Mouse (Mus musculus) urinary bladder, postnatal 36 days (tissue): ENCODE measurements at regions not wholly inside any gene's neighbourhood (a gene's known extent, or its start where the extent isn't known, plus 50 kb on each side); places are given as distances from the start of the nearest gene placed in this dataset.

Experiments
- DNase-seq, 2 experiments: peaks; one replicate each; pipeline ENCODE4 v3.0.0; 2022; ENCODE audit warnings: low spot score in 2 of 2, mixed read lengths in 1 of 2

- DNase-seq: no peak
These were observed 75.6 kb downstream of the Oxgr1 start for GRCm38 (mm10) chr14:119966666-119967065.

- DNase-seq: peak in 1 of 2 experiments; percentile 3
These were observed 76.3 kb downstream of the Oxgr1 start for GRCm38 (mm10) chr14:119965842-119966483.

- DNase-seq: no peak
These were observed 78.5 kb downstream of the Oxgr1 start for GRCm38 (mm10) chr14:119963741-119964140.

- DNase-seq: no peak
These were observed 88.4 kb downstream of the Oxgr1 start for GRCm38 (mm10) chr14:119953861-119954260.

DNA sequence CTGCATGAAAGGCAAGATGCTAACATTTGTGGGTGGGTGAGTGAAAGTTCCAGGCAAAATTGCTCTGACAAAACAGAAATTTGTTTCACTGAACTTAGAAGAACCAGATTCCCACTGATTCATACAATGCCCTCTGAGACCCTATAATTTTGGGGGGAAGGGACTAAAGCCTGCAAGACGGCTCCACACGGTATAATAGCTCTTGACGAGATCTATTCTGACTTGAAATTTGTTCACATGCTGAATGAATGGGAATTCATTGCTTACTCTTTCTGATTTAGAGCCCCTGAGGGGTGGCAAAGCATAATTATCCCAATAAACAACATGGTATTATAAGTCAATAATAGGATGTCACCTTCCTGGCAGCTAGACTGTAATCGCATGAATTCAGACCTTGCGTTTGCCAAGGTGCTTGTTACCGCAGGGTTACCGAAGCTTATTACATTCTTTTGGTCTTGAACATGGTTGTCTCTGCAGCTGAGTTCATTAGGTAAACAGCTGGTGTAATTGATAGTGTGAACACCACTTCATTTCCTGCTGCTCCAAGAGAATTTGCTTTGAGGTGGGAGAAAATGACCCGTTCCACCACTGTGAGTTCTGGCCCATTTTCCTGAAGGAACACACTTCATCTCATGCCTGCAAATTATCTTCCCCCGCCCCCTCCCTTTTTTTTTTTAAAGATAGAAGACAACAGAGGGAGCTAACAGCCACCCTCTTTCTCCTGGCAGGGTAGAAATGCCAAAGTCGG lies 89.2 kb downstream of the Oxgr1 start:
- DNase-seq: no peak
